12 mouse cellular contexts compared by ENCODE assay signal in the genomic region with DNA sequence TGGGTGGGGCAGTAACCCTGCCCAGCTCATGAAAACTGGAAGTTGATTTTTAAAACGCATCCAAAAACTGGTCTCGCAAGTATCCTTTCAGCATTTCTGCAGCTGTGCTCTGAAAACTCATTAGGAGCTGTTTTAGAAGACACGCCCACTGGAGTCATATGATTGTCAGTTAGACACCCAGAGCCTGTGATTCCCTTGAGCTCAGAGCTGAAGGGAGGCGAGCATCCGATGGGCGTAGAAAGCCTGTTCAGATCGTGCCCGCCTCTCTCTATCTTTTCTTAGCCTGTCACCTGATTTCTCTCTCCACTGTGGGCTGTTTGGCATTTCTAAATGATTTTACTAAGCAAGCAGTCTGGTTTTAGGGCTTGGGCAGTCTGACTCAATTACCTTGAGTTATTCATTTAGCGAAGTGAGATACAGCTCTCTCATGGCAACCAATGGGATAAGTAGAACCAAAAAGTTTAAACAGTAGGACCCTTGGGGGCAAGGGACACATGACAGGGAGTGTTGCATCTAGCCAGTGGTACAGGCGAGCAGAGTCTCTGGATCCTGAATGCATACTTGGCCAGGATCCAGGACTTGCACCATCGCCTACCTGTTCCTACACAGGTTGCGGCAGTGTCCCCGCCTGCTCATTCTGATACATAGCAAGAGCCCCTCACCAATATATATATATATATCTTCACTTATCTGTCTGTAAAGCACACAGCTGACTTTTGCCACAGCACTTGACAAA. TPM values are rescaled to one million over a fixed set of nuclear protein-coding genes. Genes with fewer than 3 reads are reported as not detected.
DNase-seq lines count a peak whose midpoint lies in the region; ATAC-seq and TF ChIP-seq lines count a peak whose summit lies in the region.
"Had no signal": no experiment of that assay in that cellular context is flagged by ENCODE, and none has a peak within 500 bp of the region (broad histone marks: within the 10 kb centered on the region; RNA-seq: fewer than 3 reads in every experiment).

No protein-coding gene starts in this region.

- 75% methylated on average over 13 of the region's 13 CpGs for WGBS in forebrain, embryonic 13.5 days
- 78% methylated on average over 13 of the region's 13 CpGs for WGBS in forebrain, embryonic 11.5 days
- 65% methylated on average over 13 of the region's 13 CpGs for WGBS in lung, postnatal 0 days

- DNase-seq in forebrain, embryonic 11.5 days (ENCODE audit: low spot score) = no peak
- peak; percentile 5 for DNase-seq in lung, postnatal 0 days (ENCODE audit: low spot score)
- no peak for DNase-seq in lung, postnatal 25 days (ENCODE audit: low spot score)
- DNase-seq in layer of hippocampus, adult 9-11 months = peak; percentile 77
- peak; percentile 59 for DNase-seq in skeletal muscle tissue, adult 2 months (ENCODE audit: low read depth, low spot score)
- no peak for DNase-seq in testis, postnatal 14 days (ENCODE audit: low spot score)
- no peak for DNase-seq in kidney, postnatal 25 days
- DNase-seq: cerebellum, postnatal 14 days; midbrain, embryonic 14.5 days had no signal

- peak; percentile 67 for ATAC-seq in forebrain, embryonic 13.5 days
- ATAC-seq in forebrain, embryonic 11.5 days (replicated peaks; ENCODE audit: low FRiP score) = no peak
- ATAC-seq in lung, postnatal 0 days = no peak
- ATAC-seq: intestine, postnatal 0 days had no signal

- H3K4me1 ChIP-seq in forebrain, embryonic 13.5 days = peaks cover 11% of the 10 kb centered on the region
- H3K4me1 ChIP-seq in forebrain, embryonic 11.5 days (replicated peaks; ENCODE audit: control insufficient read depth, insufficient read depth, low read length) = 0 out of 2 replicates have a peak, but pooled peaks cover 1% of the 10 kb centered on the region
- no peaks in the 10 kb centered on the region for H3K4me1 ChIP-seq in lung, postnatal 0 days (ENCODE audit: insufficient read depth, low read depth, low read length)

- H3K27ac ChIP-seq in forebrain, embryonic 13.5 days = no peak overlapping the region
- H3K27ac ChIP-seq in forebrain, embryonic 11.5 days (ENCODE audit: low read depth, low read length) = no peak overlapping the region
- no peak overlapping the region for H3K27ac ChIP-seq in lung, postnatal 0 days (ENCODE audit: low read length)
- H3K27ac ChIP-seq: neural tube, embryonic 15.5 days had no signal

- no peak for TF ChIP-seq EP300 in lung, postnatal 0 days (IDR thresholded peaks at IDR 0.05)

- H3K9me3 ChIP-seq in forebrain, embryonic 13.5 days (replicated peaks) = no peaks in the 10 kb centered on the region
- no peaks in the 10 kb centered on the region for H3K9me3 ChIP-seq in forebrain, embryonic 11.5 days (ENCODE audit: control insufficient read depth, low read length)
- no peaks in the 10 kb centered on the region for H3K9me3 ChIP-seq in lung, postnatal 0 days (ENCODE audit: low read length)
- H3K9me3 ChIP-seq: neural tube, embryonic 15.5 days had no signal

- TF ChIP-seq CTCF in lung, postnatal 0 days (IDR thresholded peaks at IDR 0.05) = no peak

- no peak overlapping the region for H3K4me3 ChIP-seq in forebrain, embryonic 13.5 days
- H3K4me3 ChIP-seq in forebrain, embryonic 11.5 days (ENCODE audit: low read depth, low read length) = no peak overlapping the region
- no peak overlapping the region for H3K4me3 ChIP-seq in lung, postnatal 0 days (ENCODE audit: low read depth, low read length)
- H3K4me3 ChIP-seq: neural tube, embryonic 15.5 days had no signal

- H3K9ac ChIP-seq in forebrain, embryonic 13.5 days = no peak overlapping the region
- H3K9ac ChIP-seq in forebrain, embryonic 11.5 days (ENCODE audit: low read length) = no peak overlapping the region
- no peak overlapping the region for H3K9ac ChIP-seq in lung, postnatal 0 days (replicated peaks; ENCODE audit: low read depth)
- H3K9ac ChIP-seq: neural tube, embryonic 15.5 days had no signal

- no peaks in the 10 kb centered on the region for H3K27me3 ChIP-seq in forebrain, embryonic 13.5 days
- H3K27me3 ChIP-seq in forebrain, embryonic 11.5 days (ENCODE audit: control insufficient read depth, insufficient read depth, low read length) = no peaks in the 10 kb centered on the region
- no peaks in the 10 kb centered on the region for H3K27me3 ChIP-seq in lung, postnatal 0 days (replicated peaks; ENCODE audit: insufficient read depth, low read length)
- H3K27me3 ChIP-seq: neural tube, embryonic 15.5 days had no signal

- H3K36me3 ChIP-seq in forebrain, embryonic 13.5 days (ENCODE audit: poor library complexity, severe bottlenecking) = no peaks in the 10 kb centered on the region
- no peaks in the 10 kb centered on the region for H3K36me3 ChIP-seq in forebrain, embryonic 11.5 days (ENCODE audit: control insufficient read depth, insufficient read depth, low read length)
- no peaks in the 10 kb centered on the region for H3K36me3 ChIP-seq in lung, postnatal 0 days (ENCODE audit: insufficient read depth, low read length)
- H3K36me3 ChIP-seq: neural tube, embryonic 15.5 days had no signal

- no peak overlapping the region for H3K4me2 ChIP-seq in forebrain, embryonic 13.5 days
- H3K4me2 ChIP-seq in forebrain, embryonic 11.5 days (ENCODE audit: low read depth, low read length, severe bottlenecking) = no peak overlapping the region
- no peak overlapping the region for H3K4me2 ChIP-seq in lung, postnatal 0 days (replicated peaks; ENCODE audit: low read depth, low read length)
- H3K4me2 ChIP-seq: neural tube, embryonic 15.5 days had no signal

RNA-seq across cellular contexts. Expression of a gene that starts 17.4 kb away (rescaled TPM):
- 0.05 and 0.09 TPM in 2 replicates for polyA plus RNA-seq in forebrain, embryonic 13.5 days (2015; fragmentation: Nextera tagmentation; extraction: Ambion mirVana)
- not detected in 2 replicates for polyA plus RNA-seq in forebrain, embryonic 11.5 days (2014; fragmentation: Nextera tagmentation; extraction: Ambion mirVana)
- polyA plus RNA-seq in lung, postnatal 0 days (2015; fragmentation: Nextera tagmentation; extraction: Ambion mirVana) = 1.5 and 1.8 TPM in 2 replicates

Comparison
In these comparisons a context has a peak if more than half of its experiments do, and no peak if none do; other contexts are left out.
1. DNase-seq: peak in lung, postnatal 0 days (single experiment), layer of hippocampus, adult 9-11 months (single experiment) and skeletal muscle tissue, adult 2 months (single experiment); none in forebrain, embryonic 11.5 days (single experiment), lung, postnatal 25 days (single experiment), testis, postnatal 14 days (single experiment) and kidney, postnatal 25 days (0 of 2).